Mouse (Mus musculus) MEL-GATA-1-ER (cell line): ENCODE measurements around the gene Gm21560.
"Not testable (repeated sequence)": the region's sequence is repeated elsewhere in the genome, so short reads cannot be mapped to it uniquely, and the experiment has no call there.

ENCODE experiments used
- DNase-seq: peaks from one replicate; pipeline ENCODE4 v3.0.0-alpha.2; 2012; ENCODE audit warnings: low read depth; ENCODE audit errors: extremely low read depth

Gm21560 gene

GRCm38 (mm10) chr14:6219192-6219591 is at the start of gene Gm21560:
Gene Gm21560 (minus strand): TSS chr14:6219292.
- not testable (repeated sequence) for DNase-seq

- DNase-seq: not testable (repeated sequence)
Measured at GRCm38 (mm10) chr14:6163538-6163937, 55.6 kb downstream of the Gm21560 start.

- DNase-seq: not testable (repeated sequence)
Measured at GRCm38 (mm10) chr14:6161085-6161484, 58.0 kb downstream of the Gm21560 start.
